Mouse (Mus musculus): ENCODE results near the gene Tcf7l1. TPM values are rescaled to one million over a fixed set of nuclear protein-coding genes. Genes with fewer than 3 reads are reported as not detected.

The Tcf7l1 gene
- 0.89 and 1.6 TPM in 2 replicates for polyA plus RNA-seq (2012)

DNA sequence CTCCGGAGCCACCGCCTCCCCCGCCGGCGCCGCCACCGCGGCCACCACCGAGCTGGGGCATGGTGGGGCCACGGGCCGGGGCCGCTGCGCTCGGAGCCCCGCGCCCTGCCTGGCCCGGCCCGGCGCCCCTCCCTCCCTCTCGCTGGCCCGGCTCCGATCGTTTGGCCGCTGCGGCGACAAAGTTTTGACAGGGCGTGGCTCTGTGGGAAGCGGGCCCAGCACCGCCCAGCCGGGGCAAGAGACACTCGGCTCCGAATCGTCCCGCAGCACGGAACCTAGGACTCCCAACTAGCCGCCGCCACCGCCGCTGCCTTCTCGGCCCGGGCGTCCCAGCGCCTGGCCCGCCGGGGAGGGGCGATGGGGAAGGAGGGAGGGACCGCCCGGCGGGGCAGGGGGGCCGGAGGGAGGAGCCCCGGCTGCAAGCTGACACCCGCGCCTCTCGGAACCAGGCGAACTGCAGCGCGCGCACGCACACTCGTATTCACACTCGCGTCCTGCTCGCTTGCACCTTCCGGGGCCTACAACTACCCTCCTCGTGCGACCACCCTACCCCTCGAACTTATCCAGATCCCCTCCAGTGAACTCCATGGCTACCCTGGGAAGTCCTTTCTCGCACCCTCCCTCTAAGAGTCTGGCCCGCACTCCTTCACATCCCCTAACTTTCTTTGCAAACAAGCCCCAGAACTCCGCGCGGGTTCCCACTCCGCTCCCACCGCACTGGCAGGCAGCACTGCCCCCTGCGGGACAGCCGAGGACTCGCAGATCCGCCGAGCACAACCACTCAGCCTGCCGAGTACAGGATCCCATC is at the start of gene Tcf7l1:
Tcf7l1 (minus strand) TSS at position 363 of the 808 bp plus-strand sequence.

DNA sequence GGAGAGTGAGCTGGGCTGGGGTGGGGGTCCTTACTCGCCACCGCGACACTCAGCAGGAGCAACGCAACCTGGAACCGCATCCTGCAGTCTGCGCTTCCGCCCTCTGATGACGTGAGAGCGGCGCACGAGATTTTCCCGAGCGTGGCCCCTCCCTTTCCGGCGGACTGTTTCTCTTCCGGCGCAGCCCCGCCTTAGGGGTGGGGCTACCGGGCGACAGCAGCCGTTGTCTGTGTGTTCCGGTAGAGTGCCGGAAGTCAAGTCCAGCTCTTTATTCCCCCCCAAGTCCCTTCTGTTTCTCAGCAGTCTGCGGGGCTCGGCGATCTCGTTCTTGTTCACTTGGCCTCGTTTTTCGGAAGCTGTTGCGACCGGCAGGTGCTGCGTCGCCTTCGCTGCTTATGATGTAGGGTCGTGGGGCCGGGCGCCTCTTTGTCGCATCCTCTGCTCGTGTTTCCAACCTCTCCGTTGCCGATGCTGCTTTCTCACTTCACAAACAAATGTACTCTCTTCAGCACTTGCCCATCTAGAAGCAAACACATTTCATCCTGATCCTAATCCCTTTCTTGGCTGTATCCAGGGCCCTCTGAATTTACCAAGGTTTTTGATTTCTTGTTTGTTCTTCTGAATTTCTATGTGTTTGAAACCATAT is 172.3 kb downstream of the Tcf7l1 start, which contains the start of gene Tgoln1:
Tgoln1 (minus strand) TSS at position 358 of the 646 bp plus-strand sequence.

DNA sequence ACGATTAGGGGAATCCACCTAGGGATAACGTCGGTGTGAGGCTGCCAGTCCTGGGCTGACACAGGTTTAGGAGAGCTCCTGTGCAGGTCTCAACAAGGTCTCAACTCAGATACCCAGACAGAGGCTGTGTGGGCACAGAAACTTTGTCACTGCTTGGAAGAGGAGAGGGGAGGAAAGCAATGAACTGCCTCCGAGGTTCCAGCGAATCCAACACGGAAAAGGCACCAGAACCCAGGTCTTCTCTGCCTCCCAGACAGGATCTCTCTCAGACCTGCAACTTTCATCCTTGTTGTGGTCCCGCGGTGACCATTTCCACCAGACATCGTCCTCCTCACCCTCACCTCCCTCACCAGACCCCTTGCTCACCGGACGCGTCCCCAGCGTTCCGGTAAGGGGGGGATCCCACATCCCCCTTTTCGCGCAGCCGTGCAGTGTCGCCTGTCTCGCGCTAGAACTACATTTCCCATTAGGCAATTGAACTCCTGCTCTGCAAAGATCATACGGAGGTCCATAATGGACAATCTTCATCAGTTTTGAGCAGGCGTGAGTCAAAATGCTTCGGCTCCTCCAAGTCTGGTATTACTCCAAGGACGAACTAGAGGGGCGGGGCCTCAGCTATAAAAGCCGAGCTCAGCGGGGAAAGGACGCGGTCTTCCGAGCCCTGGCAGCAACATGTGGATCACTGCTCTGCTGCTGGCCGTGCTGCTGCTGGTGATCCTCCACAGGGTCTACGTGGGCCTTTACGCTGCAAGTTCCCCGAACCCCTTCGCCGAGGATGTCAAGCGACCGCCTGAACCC is 190.9 kb downstream of the Tcf7l1 start, which contains the start of the genes Elmod3 and Retsat:
Elmod3 (minus strand) TSS at position 458 of the 798 bp plus-strand sequence.
Retsat (plus strand) TSS at position 520 of the 798 bp plus-strand sequence.

Other genes starting within 250 kb of the Tcf7l1 start
- 83.9 and 86.4 TPM in 2 replicates for gene Capg, start 244.9 kb downstream of the Tcf7l1 start, polyA plus RNA-seq (2012)
- 17.2 and 19.5 TPM in 2 replicates for gene Elmod3, start 190.8 kb downstream of the Tcf7l1 start, polyA plus RNA-seq (2012)
- 26.8 and 28.9 TPM in 2 replicates for gene Retsat, start 190.8 kb downstream of the Tcf7l1 start, polyA plus RNA-seq (2012)
- 5.3 TPM in 2 replicates for gene Tgoln1, start 172.3 kb downstream of the Tcf7l1 start, polyA plus RNA-seq (2012)
- 56.7 and 65.9 TPM in 2 replicates for gene Kcmf1, start 110.7 kb upstream of the Tcf7l1 start, polyA plus RNA-seq (2012)
- 932 and 964 TPM in 2 replicates for gene Tmsb10, start 169.5 kb upstream of the Tcf7l1 start, polyA plus RNA-seq (2012)

Data from megakaryocyte-erythroid progenitor cell, adult 5 weeks (primary cell).